Mouse (Mus musculus) CH12.LX (cell line): ENCODE measurements around the gene Olfr825. TPM values are rescaled to one million over a fixed set of nuclear protein-coding genes. Genes with fewer than 3 reads are reported as not detected.

ENCODE experiments used
- DNase-seq: peaks from one replicate; pipeline ENCODE4 v3.0.0-alpha.2; 2013; ENCODE audit errors: extremely low read depth
- H3K27ac ChIP-seq: 2 replicates; pipeline ENCODE4 v1.5.1; 2012; ENCODE audit warnings: low read depth, mild to moderate bottlenecking, control low read depth, moderate library complexity; ENCODE audit not compliant: insufficient read depth
- H3K27me3 ChIP-seq: replicated peaks from 2 replicates; pipeline ENCODE3; 2012; ENCODE audit warnings: inconsistent platforms
- H3K36me3 ChIP-seq, 2 experiments: replicated peaks in 1 of 2; 2 replicates each; pipeline versions ENCODE3 to v1.6.1; 2012; ENCODE audit warnings: inconsistent platforms in 1 of 2, low read length in 1 of 2, mild to moderate bottlenecking in 1 of 2, mixed read lengths in 1 of 2, moderate library complexity in 1 of 2; ENCODE audit not compliant: control insufficient read depth in 1 of 2, insufficient read depth in 1 of 2
- H3K4me1 ChIP-seq, 2 experiments: 2 replicates each; pipeline ENCODE4 v1.6.1; 2012; ENCODE audit warnings: inconsistent platforms in 1 of 2, moderate library complexity in 1 of 2; ENCODE audit not compliant: insufficient read depth in 2 of 2, control insufficient read depth in 1 of 2
- H3K4me2 ChIP-seq: 2 replicates; pipeline ENCODE4 v1.6.1; 2012; ENCODE audit warnings: low read depth, mild to moderate bottlenecking, control low read depth; ENCODE audit not compliant: poor library complexity, insufficient read depth, severe bottlenecking
- H3K4me3 ChIP-seq, 3 experiments: fragments of 150-350 bp in 1 of 3; sonication (generic) in 1 of 3; replicated peaks in 1 of 3; 2 replicates each; pipeline versions ENCODE3 to v1.5.1; 2011 to 2012; ENCODE audit warnings: low read depth in 2 of 3, low read length in 2 of 3, mild to moderate bottlenecking in 2 of 3, moderate library complexity in 2 of 3, control low read depth in 1 of 3, improper control_type of control experiment in 1 of 3, inconsistent platforms in 1 of 3, mixed read lengths in 1 of 3; ENCODE audit not compliant: poor library complexity in 1 of 3
- H3K79me2 ChIP-seq: replicated peaks from 2 replicates; pipeline ENCODE4 v1.6.1; 2012; ENCODE audit warnings: mild to moderate bottlenecking, moderate library complexity; ENCODE audit not compliant: control insufficient read depth, poor library complexity, insufficient read depth, severe bottlenecking; ENCODE audit errors: extremely low read depth
- H3K9ac ChIP-seq: 2 replicates; pipeline ENCODE4 v1.6.1; 2012; ENCODE audit warnings: low read depth, mild to moderate bottlenecking, control low read depth, moderate library complexity; ENCODE audit not compliant: insufficient read depth
- H3K9me3 ChIP-seq: replicated peaks from 2 replicates; pipeline ENCODE3; 2012; ENCODE audit warnings: low read length, inconsistent platforms, mixed read lengths
- CHD1 ChIP-seq: IDR thresholded peaks from 2 replicates; pipeline ENCODE4 v1.6.1; 2012; ENCODE audit warnings: low read depth, low read length, improper control_type of control experiment, inconsistent platforms
- ETS1 ChIP-seq: conservative IDR thresholded peaks from 2 replicates; pipeline ENCODE4 v1.6.1; 2012; ENCODE audit warnings: low read depth, mild to moderate bottlenecking, inconsistent platforms, low read length, improper control_type of control experiment, moderate library complexity
- GABPA ChIP-seq: IDR thresholded peaks from 2 replicates; pipeline ENCODE4 v1.6.1; 2012; ENCODE audit warnings: low read depth, low read length, improper control_type of control experiment, inconsistent platforms; ENCODE audit not compliant: insufficient replicate concordance
- KAT2A ChIP-seq: IDR thresholded peaks from 2 replicates; pipeline ENCODE4 v1.6.1; 2012; ENCODE audit warnings: low read length, improper control_type of control experiment, inconsistent platforms; ENCODE audit not compliant: insufficient replicate concordance
- MEF2A ChIP-seq: IDR thresholded peaks from 2 replicates; pipeline ENCODE4 v1.6.1; 2014; ENCODE audit warnings: low read depth, mild to moderate bottlenecking, inconsistent platforms, low read length, improper control_type of control experiment, borderline replicate concordance
- MXI1 ChIP-seq: IDR thresholded peaks from 2 replicates; pipeline ENCODE4 v1.6.1; 2011; ENCODE audit warnings: mild to moderate bottlenecking, low read depth, low read length, improper control_type of control experiment
- NRF1 ChIP-seq: IDR thresholded peaks from 2 replicates; pipeline ENCODE4 v1.6.1; 2014; ENCODE audit warnings: low read depth, mild to moderate bottlenecking, inconsistent platforms, low read length, improper control_type of control experiment, moderate library complexity
- RCOR1 ChIP-seq: conservative IDR thresholded peaks from 2 replicates; pipeline ENCODE4 v1.6.1; 2012; ENCODE audit warnings: low read depth, mild to moderate bottlenecking, inconsistent platforms, low read length, improper control_type of control experiment
- SIN3A ChIP-seq: IDR thresholded peaks from 2 replicates; pipeline ENCODE4 v1.6.1; 2012; ENCODE audit warnings: low read length, improper control_type of control experiment, inconsistent platforms
- SMC3 ChIP-seq: IDR thresholded peaks from 2 replicates; pipeline ENCODE4 v1.6.1; 2011; ENCODE audit warnings: low read depth, low read length, improper control_type of control experiment
- ZC3H11A ChIP-seq: IDR thresholded peaks from 2 replicates; pipeline ENCODE4 v1.6.1; 2012; ENCODE audit warnings: low read depth, mild to moderate bottlenecking, inconsistent platforms, low read length, improper control_type of control experiment
- ZKSCAN1 ChIP-seq: IDR thresholded peaks from 2 replicates; pipeline ENCODE4 v1.6.1; 2012; ENCODE audit warnings: low read depth, inconsistent platforms, low read length, improper control_type of control experiment, borderline replicate concordance
- ZNF384 ChIP-seq: IDR thresholded peaks from 2 replicates; pipeline ENCODE4 v1.6.1; 2012; ENCODE audit warnings: low read depth, low read length, improper control_type of control experiment, inconsistent platforms
- dilution Hi-C: fragments of 300-500 bp; cut with MboI; formaldehyde crosslinking; loops from 2 replicates; pipeline ENCODE4 v1.14.3; 2020; ENCODE audit warnings: low sequenced_read_pairs; ENCODE audit not compliant: extremely low pct_unique_long_range_greater_than_20kb, extremely low pct_ligation_motif_present
- in situ Hi-C: fragments of 300-500 bp; cut with MboI; formaldehyde crosslinking; loops from 3 replicates; pipeline ENCODE4 v1.14.3; 2019; ENCODE audit warnings: low sequenced_read_pairs, low pct_ligation_motif_present, low pct_unique_long_range_greater_than_20kb, mixed read lengths
- polyA plus RNA-seq: library from polyadenylated mRNA; unstranded; fragments of >175 nt; gene quantifications from 2 replicates; pipeline ENCODE4 v1.2.1, GENCODE M21; 2012; ENCODE audit warnings: low read depth; ENCODE audit not compliant: insufficient read length
- total RNA-seq, 2 experiments: library from RNA; depleted of rRNA; stranded (reverse); fragments of 300-350 nt in 1 of 2; fragments of >200 nt in 1 of 2; gene quantifications; 2 replicates each; pipeline ENCODE4 v1.2.3; 2012 to 2014

Gene Olfr825
- total RNA-seq (2012; rRNA removed): not detected in 2 replicates
- not detected in 2 replicates for total RNA-seq (2014; rRNA removed)
- not detected in 2 replicates for polyA plus RNA-seq

- no peaks in the 10 kb centered on the region for H3K4me1 ChIP-seq
- H3K9me3 ChIP-seq: no peaks in the 10 kb centered on the region
- no peaks in the 10 kb centered on the region for H3K27me3 ChIP-seq
- no peaks in the 10 kb centered on the region for H3K36me3 ChIP-seq
- no peaks in the 10 kb centered on the region for H3K79me2 ChIP-seq
- no peak for DNase-seq
- H3K27ac ChIP-seq: no peak within 1 kb of the TSS
- H3K4me2 ChIP-seq: no peak within 1 kb of the TSS
- no peak within 1 kb of the TSS for H3K4me3 ChIP-seq
- in situ Hi-C loops: no loop called here
- dilution Hi-C loops: no loop called here
- no peak within 1 kb of the TSS for H3K9ac ChIP-seq
- TF ChIP-seq GABPA (no peak), ETS1 (no peak), MEF2A (no peak)
- TF ChIP-seq, all 38 proteins: peak for 0
Observed at GRCm38 (mm10) chr10:130166666-130167065, at the start of gene Olfr825. Olfr825 (minus strand) TSS chr10:130166766.

- in situ Hi-C loops (no loop called here), dilution Hi-C loops (no loop called here)
- H3K4me3 ChIP-seq: no peak within 1 kb of the TSS
- no peaks in the 10 kb centered on the region for H3K27me3 ChIP-seq
- no peaks in the 10 kb centered on the region for H3K4me1 ChIP-seq
- TF ChIP-seq RCOR1: no peak
- TF ChIP-seq ETS1: no peak
- TF ChIP-seq CHD1: no peak
- no peak for TF ChIP-seq NRF1
- H3K27ac ChIP-seq: no peak within 1 kb of the TSS
- DNase-seq: no peak
- H3K9me3 ChIP-seq: no peaks in the 10 kb centered on the region
- H3K9ac ChIP-seq: no peak within 1 kb of the TSS
- H3K36me3 ChIP-seq: no peaks in the 10 kb centered on the region
- no peaks in the 10 kb centered on the region for H3K79me2 ChIP-seq
- no peak within 1 kb of the TSS for H3K4me2 ChIP-seq
Observed at GRCm38 (mm10) chr10:130214303-130214702, 47.7 kb upstream of the Olfr825 start, which contains the start of gene Olfr827. Olfr827 (minus strand) TSS chr10:130214403.

GRCm38 (mm10) chr10:130184086-130184485 lies 17.5 kb upstream of the Olfr825 start, which contains the start of gene Olfr826:
Olfr826 (minus strand) TSS chr10:130184186.
- Histone ChIP-seq H3K4me1 (no peaks in the 10 kb centered on the region), H3K27me3 (no peaks in the 10 kb centered on the region), H3K79me2 (no peaks in the 10 kb centered on the region), H3K27ac (no peak within 1 kb of the TSS), H3K9me3 (no peaks in the 10 kb centered on the region), H3K4me3 (no peak within 1 kb of the TSS), H3K4me2 (no peak within 1 kb of the TSS), H3K36me3 (no peaks in the 10 kb centered on the region), H3K9ac (no peak within 1 kb of the TSS)
- dilution Hi-C loops (no loop called here), in situ Hi-C loops (no loop called here)
- TF ChIP-seq ZKSCAN1 (no peak), SIN3A (no peak), SMC3 (no peak), ZNF384 (no peak), ZC3H11A (no peak), KAT2A (no peak), MXI1 (no peak)
- DNase-seq: no peak
